Mouse (Mus musculus) embryo, embryonic 10.5 days (tissue): ENCODE data around the gene Castor2.

Experiments used
- DNase-seq: peaks from one replicate; pipeline ENCODE4 v3.0.0-alpha.2; 2015; ENCODE audit warnings: low spot score

Castor2 gene

GRCm38 (mm10) chr5:134099496-134100211, at the start of gene Castor2:
Gene Castor2 (plus strand): TSS chr5:134099711.
- peak; percentile 96 for DNase-seq

DNA sequence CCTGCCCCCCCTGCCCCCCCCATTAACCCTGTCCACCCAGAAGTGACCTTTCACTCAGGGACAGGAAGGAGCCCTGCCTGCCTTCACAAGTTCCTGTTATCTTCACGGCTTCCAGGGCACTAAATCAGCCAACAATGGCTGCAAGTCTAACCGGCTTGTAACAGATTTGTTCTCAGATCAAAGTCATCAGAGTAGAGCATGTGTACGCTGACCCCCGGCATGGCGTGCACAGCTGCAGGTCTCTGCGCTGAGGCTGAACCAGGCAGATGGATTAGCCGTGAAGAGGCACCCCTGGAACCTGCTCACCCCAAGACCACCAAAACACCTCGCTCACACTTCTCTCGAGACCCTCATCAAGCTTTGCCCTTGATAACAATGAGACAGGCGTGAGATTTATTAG, 48.8 kb upstream of the Castor2 start:
- DNase-seq: peak; percentile 62

GRCm38 (mm10) chr5:134052614-134053013, 46.9 kb upstream of the Castor2 start:
- DNase-seq: no peak

DNA sequence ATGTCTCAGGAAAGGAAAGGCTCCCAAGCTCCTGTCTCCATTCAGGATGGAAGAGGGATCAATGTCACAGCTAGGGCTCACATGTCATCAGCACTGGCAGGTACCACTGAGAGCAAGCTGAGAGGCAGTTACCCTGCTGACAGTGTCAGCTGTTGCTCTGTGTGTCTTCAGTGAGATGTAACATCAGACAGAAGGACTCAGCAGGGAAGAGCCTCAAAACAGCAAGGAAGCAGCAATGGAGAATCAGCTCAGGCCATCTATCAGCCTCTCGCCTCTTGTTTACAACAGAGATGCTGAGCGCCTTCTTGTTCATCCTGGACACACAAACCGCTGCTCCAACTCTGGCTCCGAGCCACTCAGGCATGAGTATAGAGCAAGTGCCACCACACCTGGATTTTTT, 45.0 kb upstream of the Castor2 start:
- no peak for DNase-seq

DNA sequence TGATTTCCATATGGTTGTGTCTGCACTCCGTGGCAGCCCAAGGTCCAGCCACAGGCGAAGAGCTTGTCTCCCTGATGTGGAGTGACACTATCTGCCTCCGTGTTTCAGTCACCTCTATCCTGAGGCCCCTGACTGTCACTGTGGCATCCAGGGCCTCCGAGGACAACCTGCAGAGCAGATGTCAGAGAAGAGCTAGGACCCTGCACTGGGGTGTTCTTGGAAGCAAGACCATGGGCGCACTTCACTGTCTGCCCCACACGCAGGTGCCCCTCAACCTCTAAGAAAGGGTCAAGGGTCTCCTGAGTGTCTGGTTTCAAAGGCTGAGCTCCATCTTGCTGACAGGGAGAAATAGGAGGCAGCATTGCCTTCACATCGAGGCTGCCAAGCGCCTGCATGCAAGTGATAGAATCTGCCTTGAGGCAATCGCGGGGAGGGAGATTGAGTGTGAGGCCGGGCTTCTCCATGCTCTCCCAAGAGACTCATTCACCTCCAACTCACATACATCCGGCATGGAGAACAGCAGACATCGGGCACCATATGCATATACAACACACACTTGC, 40.6 kb upstream of the Castor2 start:
- DNase-seq: peak; percentile 60

DNA sequence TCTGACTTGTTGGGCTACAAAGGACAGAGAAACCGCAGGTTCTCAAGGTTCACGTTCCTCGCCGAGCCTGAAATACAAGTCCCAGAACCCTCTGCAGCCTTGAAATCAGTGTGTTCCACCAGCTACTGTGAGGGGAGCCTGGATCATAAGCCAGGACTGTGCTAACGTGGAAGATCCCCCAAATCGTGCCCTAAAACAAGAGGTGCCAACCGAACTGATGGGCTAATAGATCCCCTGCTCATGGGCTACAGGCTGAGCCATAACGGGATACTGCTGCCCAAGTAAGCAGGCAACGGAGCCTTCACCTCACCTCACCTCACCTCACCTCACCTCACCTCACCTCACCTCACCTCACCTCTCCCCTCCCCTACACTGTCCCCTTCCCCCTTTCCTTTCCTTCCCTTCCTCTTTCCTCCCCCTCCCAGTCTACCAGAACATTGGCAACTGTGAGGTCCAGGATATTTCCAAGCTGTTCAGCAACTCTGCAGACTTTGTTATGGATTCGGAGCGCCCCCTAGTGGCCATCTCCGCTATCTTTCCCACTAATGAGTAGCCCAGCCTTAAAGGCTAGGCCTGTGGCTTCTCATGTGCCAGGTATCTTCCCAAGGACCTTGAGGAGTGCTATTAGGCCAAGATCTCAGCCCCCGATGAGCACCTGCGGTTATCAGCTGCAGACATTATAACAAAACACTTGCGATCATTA, 36.0 kb upstream of the Castor2 start:
- peak; percentile 93 for DNase-seq

GRCm38 (mm10) chr5:134066261-134066660, 33.2 kb upstream of the Castor2 start:
- DNase-seq: no peak

- DNase-seq: peak; percentile 65
Measured at GRCm38 (mm10) chr5:134067924-134068323, 31.6 kb upstream of the Castor2 start.

GRCm38 (mm10) chr5:134073512-134074041, 25.9 kb upstream of the Castor2 start:
- no peak for DNase-seq

DNA sequence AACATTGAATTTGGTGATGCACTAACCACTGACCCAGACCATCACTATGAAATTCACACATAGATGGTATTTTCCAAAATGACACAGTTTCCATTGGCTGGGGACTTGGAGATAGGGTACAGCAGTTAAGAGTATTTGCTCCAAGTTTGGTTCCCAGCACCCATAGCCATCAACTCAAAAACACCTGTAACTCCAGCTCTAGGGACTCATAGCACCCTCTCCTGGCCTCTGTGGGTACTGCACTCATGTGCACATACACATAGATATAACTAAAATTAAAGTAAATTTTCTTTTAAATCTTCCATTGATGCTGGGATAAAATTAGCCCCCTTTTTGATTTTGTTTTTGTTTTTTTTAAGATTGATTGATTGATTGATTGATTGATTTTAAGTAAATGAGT, 25.1 kb upstream of the Castor2 start:
- DNase-seq: no peak

DNA sequence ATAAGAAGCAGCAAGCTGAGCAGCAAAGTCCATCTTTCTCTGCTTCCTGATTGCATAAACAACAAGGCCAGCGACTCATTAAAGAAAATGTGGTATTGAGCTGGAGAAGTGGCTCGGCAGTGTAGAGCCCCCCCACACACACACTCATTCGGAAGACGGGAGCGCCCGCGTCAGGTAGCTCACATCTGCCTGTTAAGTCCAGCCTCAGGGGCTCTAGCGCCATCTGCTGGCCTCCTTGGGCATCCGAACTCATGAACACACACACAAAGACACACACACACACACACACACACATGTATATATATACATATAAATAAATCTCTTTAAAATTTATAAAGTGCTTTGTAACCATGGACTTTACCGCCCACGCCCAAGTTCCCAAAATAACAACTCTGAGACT, 23.3 kb upstream of the Castor2 start:
- no peak for DNase-seq

DNA sequence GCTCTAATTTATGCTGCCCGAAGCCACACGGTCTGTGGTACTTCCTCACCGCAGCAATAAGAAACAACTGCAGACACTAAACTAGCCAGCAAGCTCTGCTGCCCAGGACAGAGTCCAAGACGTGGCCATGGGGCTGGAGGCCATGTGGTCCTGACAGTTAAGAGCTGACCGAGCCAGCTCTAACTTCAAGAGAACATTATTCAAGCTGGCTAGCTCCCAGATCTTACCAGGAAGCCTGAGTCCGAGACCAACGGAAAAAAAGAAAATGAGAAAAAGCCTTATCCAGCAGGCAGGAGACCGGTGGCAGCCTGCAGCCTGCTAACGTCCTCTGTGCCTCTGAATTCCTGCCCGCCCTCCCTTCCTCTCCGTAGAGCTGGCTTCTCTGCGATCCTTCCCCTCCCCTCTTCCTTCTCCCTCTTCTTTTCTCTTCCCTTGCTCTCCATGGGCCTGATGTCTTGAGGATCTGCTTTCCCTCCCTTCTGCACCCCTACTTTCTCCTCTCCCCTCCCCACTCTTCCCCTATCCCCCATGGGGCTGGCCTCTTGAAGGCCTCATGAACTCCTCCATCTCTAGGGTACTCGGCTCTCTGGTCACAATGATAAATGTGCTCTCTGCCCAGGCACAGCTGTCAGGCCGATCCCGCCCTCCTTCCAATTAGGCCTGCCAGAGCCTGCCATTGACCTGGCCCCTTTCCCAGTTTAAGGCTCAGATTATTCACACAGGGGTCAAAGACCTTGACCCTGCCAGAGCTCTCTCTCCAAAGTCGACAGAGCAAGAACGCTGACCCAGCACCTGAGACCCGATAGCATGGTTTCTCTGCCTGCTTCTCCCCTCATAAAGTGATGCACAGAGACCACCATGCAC, 18.6 kb upstream of the Castor2 start:
- peak; percentile 75 for DNase-seq

GRCm38 (mm10) chr5:134085227-134085626, 14.3 kb upstream of the Castor2 start:
- DNase-seq: peak; percentile 22

GRCm38 (mm10) chr5:134085887-134086639, 13.4 kb upstream of the Castor2 start:
- no peak for DNase-seq

DNA sequence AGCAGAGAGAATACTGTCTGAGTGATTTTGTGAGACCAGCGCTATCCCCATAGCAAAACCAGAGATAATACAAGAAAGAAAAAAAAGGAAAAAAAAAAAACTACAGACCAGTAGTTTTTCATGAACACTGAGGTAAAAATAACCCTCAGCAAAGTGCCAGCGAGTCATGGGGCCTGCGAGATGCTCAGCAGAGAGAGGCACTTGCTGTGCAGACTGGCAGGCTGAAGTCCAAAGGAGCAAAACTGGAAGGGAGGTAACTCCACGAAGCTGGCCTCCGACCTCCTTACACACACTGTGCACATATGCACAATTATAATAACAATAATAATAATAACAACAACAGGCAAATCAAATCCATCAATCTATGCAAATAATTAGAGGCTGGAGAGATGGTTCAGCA, 12.3 kb upstream of the Castor2 start:
- DNase-seq: no peak

- DNase-seq: no peak
Measured at GRCm38 (mm10) chr5:134095766-134096165, 3.7 kb upstream of the Castor2 start.

GRCm38 (mm10) chr5:134098341-134098902, 1.1 kb upstream of the Castor2 start:
- no peak for DNase-seq

- DNase-seq: no peak
Measured at GRCm38 (mm10) chr5:134098976-134099375, 535 bp upstream of the Castor2 start.

DNA sequence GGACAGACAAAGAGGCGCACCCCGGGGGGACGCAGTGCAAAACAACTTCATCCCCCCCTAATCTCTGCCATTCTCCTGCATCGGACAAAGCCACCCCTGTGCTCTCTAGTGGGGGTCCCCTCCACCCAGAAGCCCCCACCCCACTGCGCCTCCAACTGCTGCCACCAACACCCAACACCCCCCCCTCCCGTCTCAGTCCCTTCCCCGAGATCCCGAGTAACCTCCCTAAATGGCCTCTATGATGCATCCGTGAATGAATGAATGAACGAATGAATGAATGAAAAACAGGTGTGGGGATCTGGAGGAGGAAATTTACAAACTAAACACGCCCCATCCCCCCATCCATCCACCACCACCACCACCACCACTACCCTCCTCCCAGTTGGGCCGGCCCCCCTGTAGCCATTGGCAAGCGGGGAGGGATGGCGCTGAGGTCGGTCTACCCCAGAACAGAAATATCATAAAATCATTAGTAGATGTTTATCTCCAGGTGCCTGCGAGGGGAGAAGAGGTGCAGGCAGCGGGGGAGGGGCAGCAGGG, 791 bp downstream of the Castor2 start:
- peak; percentile 40 for DNase-seq

DNA sequence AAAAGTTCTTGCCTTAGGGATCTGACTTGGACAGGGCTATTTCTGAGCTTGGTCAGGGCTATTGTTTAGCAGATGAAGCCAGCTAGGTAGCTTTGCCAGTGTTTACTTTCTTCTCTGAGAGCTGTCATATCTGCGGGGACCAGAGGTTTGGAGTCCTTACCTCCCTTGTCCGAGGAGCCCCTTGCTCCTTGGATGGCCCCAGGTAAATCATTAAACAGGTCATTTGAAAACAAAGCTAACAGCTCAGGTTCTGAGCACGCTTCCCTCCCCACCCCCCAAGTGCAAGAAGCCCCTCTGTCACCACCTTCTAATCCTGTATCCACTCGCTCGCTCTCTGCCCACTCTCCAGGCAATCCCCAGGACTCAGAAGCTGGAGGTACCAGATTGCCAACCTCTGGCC, 1.8 kb downstream of the Castor2 start:
- DNase-seq: no peak

DNA sequence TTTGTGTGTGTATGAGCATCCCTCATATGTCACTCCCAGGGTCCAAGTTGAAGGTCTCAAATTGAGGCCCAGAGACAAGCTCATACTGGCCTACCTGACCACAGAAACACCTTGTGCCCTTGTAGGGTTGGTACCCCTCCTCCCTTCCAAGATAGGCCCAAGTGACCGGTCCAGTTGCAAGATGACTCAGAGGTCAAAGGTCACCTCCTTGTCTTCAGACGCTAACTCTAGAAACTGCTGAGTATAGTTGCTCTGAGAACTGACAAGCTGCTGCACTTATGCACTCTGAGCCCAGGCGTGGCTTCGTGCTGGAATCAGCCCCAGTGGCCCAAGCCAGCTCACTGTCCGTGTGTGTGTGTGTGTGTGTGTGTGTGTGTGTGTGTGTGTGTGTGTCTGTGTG, 2.4 kb downstream of the Castor2 start:
- DNase-seq: peak; percentile 40
